In genomic region chr19:5943404-5943803, GRCm38 (mm10) we compare ENCODE assay signal across 33 mouse cellular contexts. TPM values are rescaled to one million over a fixed set of nuclear protein-coding genes. Genes with fewer than 3 reads are reported as not detected.
"Had no signal": no experiment of that assay in that cellular context is flagged by ENCODE, and none has a peak within 500 bp of the region (broad histone marks: within the 10 kb centered on the region; RNA-seq: fewer than 3 reads in every experiment).

No protein-coding gene starts in this region.

- H3K9ac ChIP-seq: limb, embryonic 12.5 days; limb, embryonic 15.5 days; liver, embryonic 14.5 days; liver, postnatal 0 days; lung, embryonic 14.5 days; midbrain, embryonic 13.5 days; neural tube, embryonic 15.5 days had no signal

- DNase-seq: kidney, adult 8-10 months; kidney, postnatal 14 days; kidney, postnatal 4 days; layer of hippocampus, postnatal 36 days; left cerebral cortex, postnatal 4 days; liver, postnatal 0 days; lung, embryonic 14.5 days; right cerebral cortex, adult 18-20 months; right cerebral cortex, postnatal 14 days; right cerebral cortex, postnatal 4 days; thymus, adult 2 months; thymus, postnatal 14 days; thymus, postnatal 4 days had no signal

- H3K4me3 ChIP-seq: left cerebral cortex, adult 2 months; limb, embryonic 12.5 days; limb, embryonic 15.5 days; midbrain, embryonic 10.5 days; midbrain, embryonic 13.5 days; myocyte; neural tube, embryonic 15.5 days had no signal

- H3K27ac ChIP-seq: left cerebral cortex, adult 2 months; limb, embryonic 12.5 days; liver, embryonic 14.5 days; macrophage; midbrain, embryonic 10.5 days; midbrain, embryonic 13.5 days; neural tube, embryonic 15.5 days had no signal

- H3K27me3 ChIP-seq: limb, embryonic 12.5 days; limb, embryonic 15.5 days; megakaryocyte, embryonic 14.5 days; midbrain, embryonic 13.5 days; neural tube, embryonic 15.5 days had no signal

- H3K4me1 ChIP-seq: limb, embryonic 12.5 days had no signal

- ATAC-seq: liver, postnatal 0 days; lung, postnatal 0 days; midbrain, embryonic 13.5 days; midbrain, embryonic 16.5 days had no signal

- H3K9me3 ChIP-seq: limb, embryonic 12.5 days; limb, embryonic 15.5 days; megakaryocyte, embryonic 14.5 days; midbrain, embryonic 10.5 days; midbrain, embryonic 13.5 days; neural tube, embryonic 15.5 days had no signal

- H3K4me2 ChIP-seq: limb, embryonic 12.5 days; limb, embryonic 15.5 days; liver, embryonic 11.5 days; lung, embryonic 14.5 days; midbrain, embryonic 13.5 days; neural tube, embryonic 15.5 days had no signal

RNA-seq across cellular contexts. Expression of gene Slc22a20, which starts 42.5 kb away (rescaled TPM):
- total RNA-seq: layer of hippocampus, adult 8-10 months; layer of hippocampus, postnatal 10 days; layer of hippocampus, postnatal 36 days; left cerebral cortex, adult 2 months; left cerebral cortex, postnatal 14 days; left cerebral cortex, postnatal 4 days; monocyte, adult 5-6 weeks had no signal
- polyA plus RNA-seq: kidney, embryonic 16.5 days; limb, embryonic 12.5 days; limb, embryonic 15.5 days; liver, embryonic 11.5 days; lung, embryonic 14.5 days; lung, postnatal 0 days; macrophage; midbrain, embryonic 10.5 days; midbrain, embryonic 13.5 days; midbrain, embryonic 16.5 days; myocyte; neural tube, embryonic 11.5 days; neural tube, embryonic 15.5 days; stomach, embryonic 14.5 days had no signal
